Mouse (Mus musculus) ovary, postnatal 14 days (tissue): Measurements from ENCODE around the gene Slc9a9.

Experiments used
- DNase-seq: peaks from one replicate; pipeline ENCODE4 v3.0.0; 2022; ENCODE audit warnings: low spot score

The Slc9a9 gene

GRCm38 (mm10) chr9:94838479-94839031 is 168.8 kb downstream of the Slc9a9 start:
- DNase-seq, result no peak

- DNase-seq, result no peak
Observed at GRCm38 (mm10) chr9:94839204-94839603, 169.5 kb downstream of the Slc9a9 start.

- no peak for DNase-seq
Observed at GRCm38 (mm10) chr9:94840398-94840797, 170.7 kb downstream of the Slc9a9 start.

GRCm38 (mm10) chr9:94840972-94841371 is 171.3 kb downstream of the Slc9a9 start:
- no peak for DNase-seq

GRCm38 (mm10) chr9:94844176-94844575 is 174.5 kb downstream of the Slc9a9 start:
- no peak for DNase-seq

- no peak for DNase-seq
Observed at GRCm38 (mm10) chr9:94847624-94848023, 177.9 kb downstream of the Slc9a9 start.

- no peak for DNase-seq
Observed at GRCm38 (mm10) chr9:94851550-94851949, 181.8 kb downstream of the Slc9a9 start.

GRCm38 (mm10) chr9:94856093-94856492 is 186.4 kb downstream of the Slc9a9 start:
- DNase-seq, result no peak

GRCm38 (mm10) chr9:94868557-94868956 is 198.8 kb downstream of the Slc9a9 start:
- DNase-seq, result no peak

- DNase-seq, result no peak
Observed at GRCm38 (mm10) chr9:94869023-94869799, 199.5 kb downstream of the Slc9a9 start.

GRCm38 (mm10) chr9:94882517-94882916 is 212.8 kb downstream of the Slc9a9 start:
- DNase-seq, result no peak

GRCm38 (mm10) chr9:94883435-94883834 is 213.7 kb downstream of the Slc9a9 start:
- DNase-seq, result no peak

GRCm38 (mm10) chr9:94885151-94885550 is 215.4 kb downstream of the Slc9a9 start:
- no peak for DNase-seq

- no peak for DNase-seq
Observed at GRCm38 (mm10) chr9:94889647-94890046, 219.9 kb downstream of the Slc9a9 start.

GRCm38 (mm10) chr9:94895882-94896281 is 226.2 kb downstream of the Slc9a9 start:
- DNase-seq, result no peak

- no peak for DNase-seq
Observed at GRCm38 (mm10) chr9:94904180-94904579, 234.5 kb downstream of the Slc9a9 start.

- DNase-seq, result no peak
Observed at GRCm38 (mm10) chr9:94907020-94907610, 237.4 kb downstream of the Slc9a9 start.

GRCm38 (mm10) chr9:94912071-94912470 is 242.4 kb downstream of the Slc9a9 start:
- no peak for DNase-seq

- no peak for DNase-seq
Observed at GRCm38 (mm10) chr9:94922062-94922461, 252.4 kb downstream of the Slc9a9 start.

- no peak for DNase-seq
Observed at GRCm38 (mm10) chr9:94925845-94926244, 256.1 kb downstream of the Slc9a9 start.

- no peak for DNase-seq
Observed at GRCm38 (mm10) chr9:94927101-94927500, 257.4 kb downstream of the Slc9a9 start.

- no peak for DNase-seq
Observed at GRCm38 (mm10) chr9:94945569-94946135, 275.9 kb downstream of the Slc9a9 start.

- DNase-seq, result no peak
Observed at GRCm38 (mm10) chr9:94947246-94947645, 277.5 kb downstream of the Slc9a9 start.
